Mouse (Mus musculus): ENCODE results near the gene Ssh3. TPM values are rescaled to one million over a fixed set of nuclear protein-coding genes. Genes with fewer than 3 reads are reported as not detected.

Gene Ssh3
- polyA plus RNA-seq, 1 experiment: 0.24 TPM

DNA sequence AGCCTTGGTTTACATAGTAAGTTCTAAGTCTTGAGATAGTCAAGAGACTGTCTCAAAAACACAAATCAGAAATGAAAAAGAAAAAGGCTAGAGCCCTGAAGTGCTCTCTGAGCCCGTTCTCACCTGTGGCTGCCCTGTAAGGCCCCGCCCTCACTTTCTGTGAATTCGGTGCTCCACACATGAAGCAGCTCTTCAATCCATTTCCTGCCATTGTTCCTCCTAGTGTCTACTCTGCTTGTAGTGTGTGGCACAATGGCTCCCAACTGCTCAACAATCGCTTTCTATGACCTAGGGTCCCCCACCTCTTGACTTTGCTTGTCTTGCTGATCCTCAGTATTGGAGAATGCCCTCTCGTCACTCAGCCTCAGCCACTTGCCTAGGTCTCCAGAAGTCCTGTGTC lies 41.5 kb downstream of the Ssh3 start:
- Histone ChIP-seq H3K4me3 (replicated peaks) (no peak overlapping the region), H3K27me3 (ENCODE audit: control insufficient read depth) (peaks cover 44% of the 10 kb centered on the region), H3K4me1 (ENCODE audit: control insufficient read depth) (peaks cover 45% of the 10 kb centered on the region), H3K9me3 (ENCODE audit: control insufficient read depth, low read length) (no peaks in the 10 kb centered on the region), H3K36me3 (ENCODE audit: control insufficient read depth) (no peaks in the 10 kb centered on the region)
- TF ChIP-seq GATA1 (IDR thresholded peaks at IDR 0.05; ENCODE audit: low read length) (no peak), TAL1 (IDR thresholded peaks at IDR 0.05; ENCODE audit: low read length) (no peak)

DNA sequence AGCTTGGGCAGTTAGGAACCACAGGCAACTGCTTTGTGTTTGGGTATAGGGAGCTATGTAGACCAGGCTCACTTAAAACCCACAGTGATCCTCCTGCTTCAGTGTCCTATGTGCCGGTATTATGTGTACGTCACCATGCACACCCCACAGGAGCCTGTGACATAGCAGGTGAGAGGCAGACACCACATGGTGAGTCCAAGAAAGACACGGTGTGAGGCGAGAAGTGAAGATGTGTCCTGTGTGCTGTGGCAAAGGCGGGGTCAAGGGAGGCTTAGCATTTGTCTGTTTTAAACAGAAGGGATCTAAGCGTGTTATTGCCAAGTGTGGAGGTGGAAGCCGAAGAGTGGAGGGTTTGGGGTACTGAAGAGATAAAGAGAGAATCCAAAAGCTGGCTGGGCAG lies 42.2 kb downstream of the Ssh3 start:
- no peaks in the 10 kb centered on the region for H3K9me3 ChIP-seq (ENCODE audit: control insufficient read depth, low read length)
- H3K4me3 ChIP-seq (replicated peaks): no peak overlapping the region
- TF ChIP-seq GATA1 (IDR thresholded peaks at IDR 0.05; ENCODE audit: low read length) (no peak), TAL1 (IDR thresholded peaks at IDR 0.05; ENCODE audit: low read length) (no peak)
- H3K36me3 ChIP-seq (ENCODE audit: control insufficient read depth): no peaks in the 10 kb centered on the region
- H3K27me3 ChIP-seq (ENCODE audit: control insufficient read depth): peaks cover 50% of the 10 kb centered on the region
- peaks cover 42% of the 10 kb centered on the region for H3K4me1 ChIP-seq (ENCODE audit: control insufficient read depth)

DNA sequence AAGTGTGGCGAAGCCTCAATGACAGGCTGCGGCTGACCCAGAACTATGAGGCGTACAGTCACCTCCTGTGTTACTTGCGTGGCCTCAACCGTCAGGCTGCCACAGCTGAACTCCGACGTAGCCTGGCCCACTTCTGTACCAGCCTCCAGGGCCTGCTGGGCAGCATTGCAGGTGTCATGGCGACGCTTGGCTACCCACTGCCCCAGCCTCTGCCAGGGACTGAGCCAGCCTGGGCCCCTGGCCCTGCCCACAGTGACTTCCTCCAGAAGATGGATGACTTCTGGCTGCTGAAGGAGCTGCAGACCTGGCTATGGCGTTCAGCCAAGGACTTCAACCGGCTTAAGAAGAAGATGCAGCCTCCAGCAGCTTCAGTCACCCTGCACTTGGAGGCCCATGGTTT lies 46.8 kb downstream of the Ssh3 start:
- Histone ChIP-seq H3K27me3 (ENCODE audit: control insufficient read depth) (peaks cover 83% of the 10 kb centered on the region), H3K4me3 (replicated peaks) (no peak overlapping the region), H3K4me1 (ENCODE audit: control insufficient read depth) (peaks cover 29% of the 10 kb centered on the region), H3K9me3 (ENCODE audit: control insufficient read depth, low read length) (no peaks in the 10 kb centered on the region), H3K36me3 (ENCODE audit: control insufficient read depth) (no peaks in the 10 kb centered on the region)
- TF ChIP-seq TAL1 (IDR thresholded peaks at IDR 0.05; ENCODE audit: low read length): no peak
- no peak for TF ChIP-seq GATA1 (IDR thresholded peaks at IDR 0.05; ENCODE audit: low read length)

DNA sequence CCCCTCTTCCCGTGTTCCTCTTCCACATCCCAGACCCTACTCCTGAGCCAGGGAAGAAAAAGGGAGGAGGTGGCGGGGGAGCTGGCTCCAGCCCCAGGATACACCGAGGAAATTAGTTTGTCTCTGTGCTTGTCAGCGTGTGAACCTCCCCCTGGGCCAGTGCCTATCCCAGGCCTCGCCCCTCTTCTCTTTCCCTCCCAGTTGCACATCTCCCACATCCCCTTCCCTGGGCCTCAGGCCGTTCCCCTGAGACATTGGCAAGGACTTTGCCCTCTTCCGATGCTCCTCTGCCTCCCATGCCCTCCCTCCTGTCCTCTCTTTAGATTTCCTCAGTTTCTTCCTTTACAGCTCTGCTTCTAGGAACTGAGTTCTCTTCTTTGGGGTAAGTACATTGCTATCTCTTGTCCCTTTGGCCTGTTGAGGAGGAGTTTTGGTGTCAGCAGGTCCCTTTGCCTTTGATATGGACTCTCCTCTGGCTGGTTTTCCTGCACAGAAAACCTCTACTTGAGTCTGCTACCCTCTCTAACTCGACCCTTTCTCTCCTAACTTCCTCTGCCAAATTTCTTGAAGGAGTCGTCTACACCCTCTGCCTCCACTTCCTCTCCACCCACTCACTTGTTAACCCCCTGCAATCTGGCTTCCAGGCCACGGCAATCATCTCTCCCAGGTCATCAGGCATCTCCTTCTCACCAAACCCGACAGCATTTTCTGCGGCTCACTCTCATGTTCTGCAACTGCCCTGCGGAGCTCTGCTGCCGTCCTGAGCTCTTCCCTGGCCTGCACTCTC lies 47.8 kb downstream of the Ssh3 start:
- H3K4me3 ChIP-seq (replicated peaks): no peak overlapping the region
- peaks cover 85% of the 10 kb centered on the region for H3K27me3 ChIP-seq (ENCODE audit: control insufficient read depth)
- TF ChIP-seq TAL1 (IDR thresholded peaks at IDR 0.05; ENCODE audit: low read length): no peak
- no peak for TF ChIP-seq GATA1 (IDR thresholded peaks at IDR 0.05; ENCODE audit: low read length)
- H3K36me3 ChIP-seq (ENCODE audit: control insufficient read depth): no peaks in the 10 kb centered on the region
- no peaks in the 10 kb centered on the region; the same call in 1 of the 2 replicates for H3K9me3 ChIP-seq (ENCODE audit: control insufficient read depth, low read length)
- H3K4me1 ChIP-seq (ENCODE audit: control insufficient read depth): peaks cover 29% of the 10 kb centered on the region

DNA sequence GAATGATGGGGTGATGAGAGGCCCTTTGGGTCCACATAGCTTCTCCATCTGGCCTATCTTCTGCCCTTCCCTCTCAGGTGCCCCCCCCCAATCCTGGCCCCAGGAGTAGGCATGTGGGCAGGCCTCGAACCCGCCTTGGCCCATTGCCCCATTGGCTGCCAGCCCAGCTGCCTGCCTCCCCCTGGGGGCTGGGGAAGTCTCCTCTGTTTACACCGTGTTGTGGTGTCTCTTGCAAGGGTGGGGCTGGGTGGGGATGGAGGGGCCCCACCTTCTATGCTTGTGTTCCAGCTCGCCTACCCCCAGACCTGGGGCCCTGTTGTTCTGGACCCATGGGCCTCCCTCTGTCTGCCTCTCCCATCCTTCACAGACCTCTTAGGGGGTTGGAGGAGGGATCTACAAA lies 48.6 kb downstream of the Ssh3 start:
- H3K4me1 ChIP-seq (ENCODE audit: control insufficient read depth): peaks cover 29% of the 10 kb centered on the region
- H3K4me3 ChIP-seq (replicated peaks): no peak overlapping the region
- no peak for TF ChIP-seq TAL1 (IDR thresholded peaks at IDR 0.05; ENCODE audit: low read length)
- no peak for TF ChIP-seq GATA1 (IDR thresholded peaks at IDR 0.05; ENCODE audit: low read length)
- peaks cover 87% of the 10 kb centered on the region for H3K27me3 ChIP-seq (ENCODE audit: control insufficient read depth)
- H3K36me3 ChIP-seq (ENCODE audit: control insufficient read depth): no peaks in the 10 kb centered on the region
- no peaks in the 10 kb centered on the region; the same call in 1 of the 2 replicates for H3K9me3 ChIP-seq (ENCODE audit: control insufficient read depth, low read length)

DNA sequence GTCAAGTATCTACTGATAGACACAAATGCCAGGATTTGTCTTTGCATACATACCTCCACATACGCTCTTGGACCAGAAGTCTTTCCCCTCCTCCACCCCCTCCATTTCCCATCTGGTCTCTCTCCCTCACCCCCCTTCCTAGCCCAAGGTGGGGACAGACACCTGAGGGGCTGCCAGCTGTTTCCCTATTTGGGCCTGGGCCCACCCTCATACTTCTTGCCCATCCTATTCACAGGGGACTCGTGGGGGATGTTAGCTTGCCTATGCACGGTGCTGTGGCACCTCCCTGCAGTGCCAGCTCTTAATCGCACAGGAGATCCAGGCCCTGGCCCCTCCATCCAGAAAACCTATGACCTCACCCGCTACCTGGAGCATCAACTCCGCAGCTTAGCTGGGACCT lies 49.0 kb downstream of the Ssh3 start:
- no peaks in the 10 kb centered on the region for H3K36me3 ChIP-seq (ENCODE audit: control insufficient read depth)
- H3K4me3 ChIP-seq (replicated peaks): no peak overlapping the region
- H3K9me3 ChIP-seq (ENCODE audit: control insufficient read depth, low read length): peaks cover 1% of the 10 kb centered on the region; the same call in 1 of the 2 replicates
- peaks cover 31% of the 10 kb centered on the region for H3K4me1 ChIP-seq (ENCODE audit: control insufficient read depth)
- TF ChIP-seq GATA1 (IDR thresholded peaks at IDR 0.05; ENCODE audit: low read length): no peak
- TF ChIP-seq TAL1 (IDR thresholded peaks at IDR 0.05; ENCODE audit: low read length): no peak
- H3K27me3 ChIP-seq (ENCODE audit: control insufficient read depth): peaks cover 89% of the 10 kb centered on the region

DNA sequence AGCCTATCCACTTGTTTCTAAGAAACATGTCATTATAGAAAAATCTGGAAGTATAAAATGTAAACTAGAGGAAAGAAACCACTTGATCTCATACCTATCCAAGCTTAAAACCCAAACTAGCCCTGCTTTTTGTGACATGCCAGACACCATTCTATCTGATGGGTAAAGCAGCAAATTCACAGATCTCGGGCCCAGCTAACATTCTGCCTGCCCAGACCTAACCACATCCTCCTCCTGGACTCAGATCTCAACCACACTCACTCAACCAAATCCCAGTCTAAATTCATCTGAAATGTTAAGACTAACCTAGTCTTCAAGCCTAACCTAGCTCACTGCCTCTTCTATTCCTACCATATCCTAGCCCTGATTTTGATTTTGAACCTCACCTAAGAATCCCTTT lies 50.2 kb downstream of the Ssh3 start:
- peaks cover 97% of the 10 kb centered on the region for H3K27me3 ChIP-seq (ENCODE audit: control insufficient read depth)
- no peak overlapping the region for H3K4me3 ChIP-seq (replicated peaks)
- no peak for TF ChIP-seq GATA1 (IDR thresholded peaks at IDR 0.05; ENCODE audit: low read length)
- no peak for TF ChIP-seq TAL1 (IDR thresholded peaks at IDR 0.05; ENCODE audit: low read length)
- H3K36me3 ChIP-seq (ENCODE audit: control insufficient read depth): no peaks in the 10 kb centered on the region
- peaks cover 5% of the 10 kb centered on the region; the same call in 1 of the 2 replicates for H3K9me3 ChIP-seq (ENCODE audit: control insufficient read depth, low read length)
- peaks cover 35% of the 10 kb centered on the region for H3K4me1 ChIP-seq (ENCODE audit: control insufficient read depth)

DNA sequence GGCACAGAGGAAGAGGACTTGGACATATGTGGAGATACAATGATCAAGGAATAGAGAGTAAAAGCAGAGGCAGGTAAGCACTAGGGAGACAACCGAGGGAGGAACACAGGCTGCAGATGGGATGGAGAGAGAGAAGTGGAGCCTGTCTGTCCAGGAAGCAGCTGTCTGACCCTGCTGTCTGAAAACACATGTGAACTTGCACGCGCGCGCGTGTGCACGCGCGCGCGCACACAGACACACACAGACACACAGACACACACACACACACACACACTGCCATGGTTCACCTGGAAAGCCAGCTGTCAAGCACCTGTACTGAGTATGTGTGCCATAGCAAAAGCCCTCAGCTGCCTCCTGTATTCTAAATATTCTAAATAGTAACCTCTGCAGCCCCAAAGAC lies 50.7 kb downstream of the Ssh3 start:
- Histone ChIP-seq H3K27me3 (ENCODE audit: control insufficient read depth) (peaks cover 98% of the 10 kb centered on the region), H3K4me3 (replicated peaks) (no peak overlapping the region), H3K9me3 (ENCODE audit: control insufficient read depth, low read length) (peaks cover 7% of the 10 kb centered on the region; the same call in 1 of the 2 replicates), H3K36me3 (ENCODE audit: control insufficient read depth) (no peaks in the 10 kb centered on the region), H3K4me1 (ENCODE audit: control insufficient read depth) (peaks cover 31% of the 10 kb centered on the region)
- TF ChIP-seq GATA1 (IDR thresholded peaks at IDR 0.05; ENCODE audit: low read length) (no peak), TAL1 (IDR thresholded peaks at IDR 0.05; ENCODE audit: low read length) (no peak)

DNA sequence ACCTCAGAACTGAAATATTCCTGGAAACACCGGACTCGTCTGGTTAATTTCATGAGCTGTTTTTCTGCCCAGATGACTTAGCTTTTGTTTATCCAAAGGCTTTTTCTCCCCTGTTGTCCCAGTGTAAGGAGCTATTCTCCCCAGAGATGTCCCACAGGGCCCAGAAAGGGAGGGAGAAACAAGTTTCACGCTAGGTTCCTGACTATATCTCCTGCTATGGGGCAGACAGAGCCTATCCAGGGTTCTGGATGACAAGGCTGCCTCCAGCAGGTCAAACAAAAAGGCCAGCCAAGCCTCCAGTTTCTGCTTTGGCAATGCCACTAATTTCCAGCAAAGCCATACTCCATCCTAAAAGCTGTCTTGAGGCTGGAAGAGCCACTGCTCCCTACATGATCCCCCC lies 51.1 kb downstream of the Ssh3 start:
- Histone ChIP-seq H3K4me1 (ENCODE audit: control insufficient read depth) (peaks cover 28% of the 10 kb centered on the region), H3K9me3 (ENCODE audit: control insufficient read depth, low read length) (peaks cover 7% of the 10 kb centered on the region; the same call in 1 of the 2 replicates), H3K27me3 (ENCODE audit: control insufficient read depth) (peaks cover 100% of the 10 kb centered on the region), H3K36me3 (ENCODE audit: control insufficient read depth) (no peaks in the 10 kb centered on the region), H3K4me3 (replicated peaks) (no peak overlapping the region)
- TF ChIP-seq GATA1 (IDR thresholded peaks at IDR 0.05; ENCODE audit: low read length) (no peak), TAL1 (IDR thresholded peaks at IDR 0.05; ENCODE audit: low read length) (no peak)
